Mouse (Mus musculus) brown adipose tissue, adult 24 weeks (tissue): ENCODE data around the gene Ano6. TPM values are rescaled to one million over a fixed set of nuclear protein-coding genes. Genes with fewer than 3 reads are reported as not detected.
A peak's percentile ranks its signal among the peaks of the same experiment; 100 is the strongest.

Experiments used
- H3K27ac ChIP-seq: fragments of 200-500 bp; replicated peaks from 2 replicates; pipeline ENCODE4 v1.5.1; 2012; ENCODE audit warnings: low read depth, mild to moderate bottlenecking, low read length
- H3K4me1 ChIP-seq: fragments of 200-500 bp; 2 replicates; pipeline ENCODE4 v1.6.1; 2012; ENCODE audit warnings: low read length, mixed read lengths; ENCODE audit not compliant: control insufficient read depth, insufficient read depth, insufficient read length
- H3K4me3 ChIP-seq: fragments of 200-500 bp; 2 replicates; pipeline ENCODE4 v1.5.1; 2012; ENCODE audit warnings: low read depth, mild to moderate bottlenecking, low read length, moderate library complexity; ENCODE audit not compliant: insufficient read depth
- polyA plus RNA-seq: library from polyadenylated mRNA; stranded (reverse); fragments of >200 nt; gene quantifications from 2 replicates; pipeline ENCODE4 v1.2.4, GENCODE M21; 2012; ENCODE audit not compliant: missing spikeins, insufficient read depth, insufficient read length

The Ano6 gene
- polyA plus RNA-seq, 1 experiment = 21.1 TPM

DNA sequence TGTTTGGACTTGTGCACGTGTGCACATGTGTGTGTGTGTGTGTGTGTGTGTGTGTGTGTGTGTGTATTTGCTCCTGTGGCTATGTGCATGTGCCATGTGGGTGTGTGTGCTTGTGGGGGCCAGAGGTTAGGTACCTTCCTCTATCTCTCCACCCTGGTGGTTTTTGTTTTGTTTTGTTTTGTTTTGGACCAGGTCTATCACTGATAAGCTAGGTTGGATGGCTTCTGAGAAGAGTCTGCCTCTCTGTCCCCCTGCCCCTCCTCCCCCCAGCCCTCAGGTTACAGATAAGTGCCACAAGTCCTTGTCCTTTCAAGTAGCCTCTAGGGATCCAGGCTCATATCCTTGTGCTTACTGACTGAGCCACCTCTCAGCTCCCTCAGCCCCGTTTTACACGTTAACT lies 49.1 kb downstream of the Ano6 start:
- no peak overlapping the region for H3K4me3 ChIP-seq
- no peak overlapping the region for H3K27ac ChIP-seq
- peaks cover 42% of the 10 kb centered on the region for H3K4me1 ChIP-seq

DNA sequence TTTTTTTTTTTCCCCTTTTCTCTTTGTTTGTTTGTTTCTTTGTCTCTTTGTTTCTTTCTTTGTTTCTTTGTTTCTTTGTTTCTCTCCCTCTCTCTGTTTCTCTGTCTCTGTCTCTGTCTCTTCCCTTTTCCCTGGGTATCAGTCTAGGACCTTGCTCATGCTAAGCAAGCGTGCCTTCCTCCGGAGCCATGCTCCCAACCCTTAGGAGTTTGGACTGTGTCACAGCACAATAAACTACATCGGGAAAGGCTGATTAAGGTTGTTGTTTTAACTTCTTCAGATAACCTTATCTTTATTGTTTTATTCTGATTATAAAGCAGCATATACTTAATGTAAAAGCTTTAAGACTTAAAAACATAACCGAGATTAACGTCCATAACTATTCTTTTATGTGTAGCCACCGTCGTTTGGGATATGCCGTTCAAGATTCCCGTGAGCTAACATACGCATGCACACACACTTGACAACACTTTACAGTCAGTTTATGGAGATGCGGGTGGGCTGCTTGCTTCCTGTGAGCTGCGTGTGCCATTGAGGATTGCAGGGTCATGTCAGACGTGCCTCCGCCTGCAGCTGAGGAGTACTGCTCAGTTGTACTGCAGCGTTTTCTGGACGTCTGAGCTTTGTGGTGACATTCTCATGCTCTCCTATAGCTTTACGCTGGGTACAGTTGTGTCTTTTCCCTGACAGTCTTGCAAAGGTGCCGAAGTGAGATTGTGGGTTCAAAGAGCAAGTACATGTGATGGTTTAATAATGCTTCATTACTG lies 52.7 kb downstream of the Ano6 start:
- Histone ChIP-seq H3K27ac (no peak overlapping the region), H3K4me1 (peaks cover 35% of the 10 kb centered on the region), H3K4me3 (no peak overlapping the region)

DNA sequence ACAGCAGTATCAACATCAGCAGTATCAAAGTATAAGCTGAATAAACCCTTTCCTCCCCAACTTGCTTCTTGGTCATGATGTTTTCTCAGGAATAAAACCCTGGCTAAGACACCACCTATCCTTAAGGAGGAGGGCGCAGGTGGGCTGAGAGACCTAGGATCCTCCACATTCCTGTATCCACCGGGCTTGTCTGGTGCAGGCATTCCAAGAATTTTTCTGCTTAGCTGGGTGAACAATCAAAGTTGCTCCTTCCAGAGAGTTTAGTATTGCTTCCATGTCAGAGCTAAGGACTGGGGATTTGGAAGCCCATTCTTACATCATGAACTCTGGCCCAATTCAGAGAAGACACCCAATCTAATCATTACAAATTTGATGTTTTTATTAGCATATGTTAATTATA lies 53.8 kb downstream of the Ano6 start:
- Histone ChIP-seq H3K4me1 (peaks cover 32% of the 10 kb centered on the region), H3K4me3 (no peak overlapping the region), H3K27ac (no peak overlapping the region)

DNA sequence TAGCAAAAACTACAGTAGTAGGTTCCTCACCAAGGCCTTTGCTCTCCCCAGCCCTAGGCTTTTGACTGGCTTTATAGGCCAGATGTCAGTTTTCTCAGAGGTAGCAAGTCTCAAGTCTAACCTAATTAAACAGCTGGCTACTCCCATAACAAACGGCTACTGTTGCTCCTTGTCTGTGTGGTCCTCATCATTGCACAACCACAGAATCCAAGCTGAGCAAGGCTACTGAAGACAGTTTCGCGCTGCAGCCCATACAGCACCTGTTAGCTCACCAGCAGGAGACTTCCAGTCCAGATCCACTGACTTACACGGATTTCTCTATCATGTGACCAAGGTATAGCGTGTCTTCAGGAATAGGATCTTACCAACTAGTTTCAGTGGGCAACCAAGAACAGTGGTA lies 55.5 kb downstream of the Ano6 start:
- Histone ChIP-seq H3K4me3 (no peak overlapping the region), H3K4me1 (peaks cover 30% of the 10 kb centered on the region), H3K27ac (no peak overlapping the region)

DNA sequence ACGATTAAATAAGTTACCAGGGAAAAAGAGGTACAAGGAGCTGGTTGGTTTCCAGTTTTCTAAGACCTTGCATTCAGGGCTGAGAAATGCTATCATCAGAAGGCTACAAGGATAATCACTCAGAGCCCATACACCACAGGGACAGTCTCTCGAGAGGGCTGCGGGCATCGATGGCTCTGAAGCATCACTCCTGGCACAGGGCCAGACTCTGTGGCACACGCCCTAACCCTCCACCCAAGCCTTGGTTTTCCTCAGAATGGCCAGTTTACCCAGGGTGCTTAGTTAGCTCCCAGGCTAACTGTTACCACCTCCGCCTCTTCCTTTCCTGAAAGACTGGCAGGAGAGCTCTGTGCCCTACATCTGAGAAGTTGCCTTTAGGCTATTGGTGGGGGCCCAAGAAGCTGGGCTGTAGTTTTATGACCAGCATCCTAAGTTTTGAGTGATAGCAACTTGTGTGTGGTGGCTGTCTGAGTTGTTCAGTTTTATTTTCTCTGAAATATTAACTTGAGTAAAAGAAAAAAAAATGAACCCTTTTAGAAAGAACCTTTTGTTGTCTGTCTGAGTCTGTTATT lies 57.9 kb downstream of the Ano6 start:
- Histone ChIP-seq H3K4me1 (peaks cover 23% of the 10 kb centered on the region), H3K27ac (no peak overlapping the region), H3K4me3 (no peak overlapping the region)

DNA sequence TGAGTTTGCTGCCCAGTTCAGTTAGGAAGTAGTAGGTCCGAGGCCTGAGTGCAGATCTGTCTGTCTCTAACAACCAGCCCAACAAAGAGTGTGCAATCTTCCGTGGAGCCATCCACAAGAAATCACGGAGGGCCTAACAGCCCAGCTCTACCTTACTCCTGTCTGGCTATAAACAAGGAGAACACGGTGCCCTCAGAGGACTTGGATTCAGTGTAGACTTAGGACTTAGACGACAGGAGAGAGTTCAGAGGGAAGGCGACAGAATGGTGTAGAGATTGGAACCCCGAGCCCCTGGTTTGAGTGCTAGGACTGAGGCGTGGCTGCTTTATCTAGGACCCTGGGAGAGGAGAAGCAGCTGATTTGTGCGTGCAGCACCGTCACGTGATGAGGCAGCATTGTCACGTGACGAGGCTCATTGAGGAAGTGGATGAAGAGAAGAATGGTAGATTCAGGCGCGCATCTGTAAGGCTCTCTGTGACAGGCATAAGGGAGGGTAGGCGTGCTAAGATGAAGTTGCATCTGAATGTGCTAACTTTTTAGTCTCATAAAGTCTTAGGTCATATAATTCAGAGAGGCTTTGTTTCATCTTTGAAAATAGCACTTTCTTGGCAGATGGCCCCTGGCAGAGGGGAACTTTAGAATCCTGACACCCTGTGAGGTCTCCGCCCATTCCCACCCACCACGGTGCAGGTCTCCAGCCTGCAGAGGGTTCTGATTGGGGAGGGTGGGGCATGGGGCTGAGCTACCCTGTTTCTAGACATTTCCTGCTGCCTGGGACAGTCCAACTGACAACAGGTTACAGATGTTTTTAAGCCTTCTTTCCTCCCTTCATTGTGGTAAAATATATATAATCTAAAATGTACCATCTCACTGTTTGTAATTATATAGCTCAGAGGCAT lies 59.1 kb downstream of the Ano6 start:
- Histone ChIP-seq H3K4me3 (no peak overlapping the region), H3K4me1 (peaks cover 21% of the 10 kb centered on the region), H3K27ac (no peak overlapping the region)

DNA sequence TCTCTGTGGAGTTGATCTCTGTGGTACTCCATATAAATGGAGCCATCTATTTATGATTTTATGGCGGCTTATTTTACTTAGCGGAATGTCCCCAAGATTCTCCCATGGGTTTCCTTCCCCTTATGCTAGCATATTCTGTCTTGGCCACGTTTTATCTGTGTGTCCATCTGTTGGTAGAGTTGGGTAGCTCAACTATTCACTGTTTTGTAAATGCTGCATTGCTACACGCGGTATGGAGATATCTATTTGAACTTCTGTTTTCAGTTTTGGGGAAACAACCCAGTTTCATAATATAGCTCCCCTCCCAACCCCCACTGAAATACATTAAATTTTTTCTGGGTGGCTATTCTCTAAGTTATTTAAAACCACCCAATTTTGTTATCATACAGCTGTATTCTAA lies 59.9 kb downstream of the Ano6 start:
- H3K27ac ChIP-seq = no peak overlapping the region
- peaks cover 22% of the 10 kb centered on the region for H3K4me1 ChIP-seq
- no peak overlapping the region for H3K4me3 ChIP-seq

DNA sequence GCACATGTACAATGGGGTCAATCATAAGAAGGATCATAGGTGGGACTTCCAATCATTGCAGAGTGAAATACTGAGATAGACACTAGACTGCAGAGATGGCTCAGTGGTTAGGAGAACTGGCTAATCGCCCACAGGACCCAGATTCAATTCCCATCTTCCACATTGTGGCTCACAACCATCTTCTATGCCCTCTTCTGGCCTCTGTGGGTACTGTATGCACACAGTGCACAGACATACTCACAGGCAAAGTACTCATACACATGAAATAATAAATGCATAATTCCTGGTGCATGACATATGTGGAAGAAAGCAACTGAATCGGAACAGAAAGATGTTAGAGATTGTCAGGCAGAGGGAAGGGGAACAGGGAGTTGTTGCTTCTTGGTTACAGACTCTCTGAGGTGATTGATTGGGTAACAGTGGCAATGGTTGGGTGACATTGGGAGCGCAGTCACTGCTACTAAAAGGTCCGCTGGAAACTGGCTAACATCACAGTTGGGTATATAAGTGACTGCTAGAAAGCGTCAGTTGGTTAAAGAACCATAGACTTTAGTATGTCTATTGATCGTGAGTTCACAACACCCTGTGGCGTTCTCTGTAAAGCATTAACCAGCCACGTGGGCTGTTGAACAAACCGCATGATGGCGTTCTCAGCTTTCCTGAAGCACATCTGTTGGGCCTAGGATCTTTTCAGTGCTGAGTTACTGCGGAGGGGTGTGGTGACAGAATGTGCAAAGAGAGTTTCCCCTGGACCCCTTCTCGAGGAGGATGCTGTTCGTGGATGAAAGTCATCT lies 64.6 kb downstream of the Ano6 start:
- Histone ChIP-seq H3K4me3 (no peak overlapping the region), H3K27ac (no peak overlapping the region), H3K4me1 (peaks cover 6% of the 10 kb centered on the region; the same call in 1 of the 2 replicates)

DNA sequence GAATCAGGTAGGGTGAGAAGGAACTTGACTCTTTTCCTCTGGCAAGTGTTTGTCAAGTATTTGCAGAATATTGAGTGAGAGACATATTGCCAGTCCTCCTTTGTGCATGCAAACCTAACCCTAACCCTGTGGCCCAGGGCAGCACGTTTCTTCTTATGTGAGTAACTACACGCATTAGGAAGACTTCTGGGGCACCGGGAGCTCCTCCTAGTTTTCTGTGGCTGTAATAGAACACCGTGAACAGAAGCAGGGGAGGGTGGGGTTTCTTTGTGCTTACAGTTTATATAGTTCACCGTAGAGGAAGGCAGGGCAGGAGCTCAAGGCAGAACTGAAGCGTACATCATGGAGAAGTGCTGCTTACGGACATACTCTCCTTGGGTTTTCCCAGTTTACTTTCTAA lies 65.3 kb downstream of the Ano6 start:
- no peak overlapping the region for H3K27ac ChIP-seq
- no peak overlapping the region for H3K4me3 ChIP-seq
- H3K4me1 ChIP-seq = peaks cover 6% of the 10 kb centered on the region; the same call in 1 of the 2 replicates

DNA sequence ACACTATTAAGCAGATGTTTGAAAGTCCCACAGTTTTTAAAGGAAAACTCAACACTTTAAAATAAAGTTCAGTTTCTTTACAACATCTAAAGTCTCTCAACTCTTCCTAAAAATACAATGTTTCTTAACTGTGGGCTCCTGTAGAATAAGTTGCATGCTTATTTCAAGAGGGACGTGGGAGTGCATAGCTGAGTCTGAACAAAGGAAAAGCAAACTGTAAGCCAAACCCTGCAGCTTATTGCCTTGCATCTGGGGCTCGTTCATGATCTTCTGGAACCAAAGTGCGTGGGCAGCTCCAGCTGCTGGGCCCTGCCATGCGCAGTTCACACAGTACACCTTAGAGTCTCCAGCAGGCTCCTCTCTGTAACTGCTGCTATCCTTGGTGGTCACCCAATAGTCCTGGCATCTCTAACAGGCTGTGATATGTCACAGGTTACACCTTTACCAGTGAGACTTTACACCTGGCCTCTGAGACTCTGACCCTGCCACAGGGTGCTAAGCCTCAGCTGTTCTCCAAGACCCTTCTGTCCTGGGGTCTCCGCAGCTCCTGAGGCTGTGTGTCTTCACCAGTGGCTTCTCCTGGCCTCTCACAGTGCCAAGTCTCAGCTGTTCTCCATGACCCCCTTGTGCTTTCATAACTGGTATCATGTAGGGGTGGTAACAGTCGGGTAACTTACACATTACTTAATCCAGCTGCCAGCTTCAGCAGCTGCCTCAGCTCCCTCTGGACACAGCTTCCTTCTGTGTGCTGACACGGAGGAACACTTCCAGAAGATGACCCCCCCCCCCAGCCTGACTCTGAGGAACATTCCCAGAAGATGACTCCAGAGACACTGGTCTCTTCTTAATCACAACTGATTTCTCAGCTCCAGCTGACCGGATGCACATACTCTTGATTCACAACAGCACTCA lies 66.3 kb downstream of the Ano6 start:
- Histone ChIP-seq H3K4me1 (peaks cover 6% of the 10 kb centered on the region; the same call in 1 of the 2 replicates), H3K27ac (peak overlapping the region; percentile 31), H3K4me3 (no peak overlapping the region)

DNA sequence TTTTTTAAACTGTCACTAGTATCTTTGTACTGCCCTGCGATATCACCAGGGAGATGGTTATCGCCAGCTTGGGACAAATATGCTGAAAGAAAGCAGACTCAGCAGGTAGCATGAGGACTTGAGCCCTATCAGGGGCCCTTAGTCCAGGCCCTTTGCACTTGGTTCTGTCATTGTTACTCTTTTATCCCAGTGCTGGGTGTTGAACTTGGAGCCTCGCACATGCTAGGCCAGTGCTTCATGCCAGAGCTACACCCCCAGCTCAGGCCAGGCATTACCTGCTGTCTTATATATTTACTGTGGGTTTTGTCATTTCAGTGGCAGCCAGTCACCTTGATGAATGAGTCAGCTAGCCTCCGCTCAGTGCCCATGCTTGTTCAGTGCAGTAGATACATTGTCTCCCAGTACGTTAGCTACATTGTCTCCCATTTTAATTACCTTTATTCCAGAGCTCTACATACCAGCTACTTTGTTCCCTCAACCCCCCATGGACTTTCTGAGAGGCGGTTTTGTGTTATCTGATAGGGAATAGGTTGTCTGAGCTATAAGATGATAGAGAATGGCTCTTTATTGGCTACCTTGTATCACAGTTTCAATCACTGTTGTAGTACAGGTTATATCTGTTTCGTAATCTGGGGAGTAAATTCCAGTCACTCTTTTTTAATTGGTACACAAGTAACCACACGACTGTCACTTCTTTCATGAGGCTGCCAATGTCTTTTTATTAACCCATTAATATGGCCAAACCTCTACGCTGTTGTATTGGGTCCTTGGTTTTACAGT lies 68.4 kb downstream of the Ano6 start:
- Histone ChIP-seq H3K4me3 (no peak overlapping the region), H3K4me1 (peaks cover 7% of the 10 kb centered on the region; the same call in 1 of the 2 replicates), H3K27ac (no peak overlapping the region)

DNA sequence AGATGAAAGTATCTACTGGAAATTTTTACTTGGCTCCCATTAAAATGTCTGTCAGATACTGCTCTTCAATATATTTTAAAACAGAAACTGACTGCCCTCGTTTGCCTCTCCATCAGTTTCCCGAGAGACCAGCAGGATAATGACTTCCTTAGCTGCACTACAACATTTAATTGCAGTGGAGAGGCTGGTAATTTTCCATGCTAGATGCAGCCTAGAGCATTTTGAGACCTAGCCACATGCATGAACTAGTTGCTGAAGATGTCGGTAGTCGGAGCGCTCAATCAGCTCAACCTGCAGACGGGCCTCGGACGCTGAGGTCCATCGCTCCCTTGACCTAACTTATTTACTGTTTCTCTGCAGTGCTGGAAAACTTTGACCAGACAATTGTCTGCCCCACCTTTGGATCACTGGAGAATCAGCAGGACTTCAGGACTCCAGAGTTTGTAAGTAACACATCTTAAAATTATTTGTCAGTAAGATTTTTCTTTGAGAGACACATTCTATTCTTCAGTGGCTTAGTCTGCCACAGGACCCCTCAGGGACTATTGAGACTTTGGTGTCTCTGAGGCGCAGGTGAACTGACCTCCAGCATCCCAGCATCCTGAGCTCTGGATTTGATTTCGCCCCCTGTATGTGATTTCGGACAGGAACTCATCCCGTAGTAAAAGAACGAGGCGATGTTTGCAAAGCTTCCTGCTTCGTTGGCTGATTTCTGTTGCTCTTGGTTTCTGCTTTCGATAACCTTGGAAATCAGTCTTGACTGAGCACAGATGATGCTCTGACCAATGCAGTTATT lies 73.4 kb downstream of the Ano6 start:
- no peak overlapping the region; the same call in 1 of the 2 replicates for H3K27ac ChIP-seq
- peak overlapping the region; percentile 4; the same call in 1 of the 2 replicates for H3K4me3 ChIP-seq
- H3K4me1 ChIP-seq = peaks cover 2% of the 10 kb centered on the region; the same call in 1 of the 2 replicates
